7 mouse cellular contexts compared by ENCODE assay signal in genomic region chr17:11067704-11068475, GRCm38 (mm10).
DNase-seq lines count a peak whose midpoint lies in the region; ATAC-seq and TF ChIP-seq lines count a peak whose summit lies in the region.

No protein-coding gene starts in this region.

- no peaks in the 10 kb centered on the region for H3K79me2 ChIP-seq in heart, adult 2 months (replicated peaks; ENCODE audit: control insufficient read depth, insufficient read depth, low read length)

- H3K4me2 ChIP-seq in limb, embryonic 14.5 days (replicated peaks; ENCODE audit: low read depth, low read length, severe bottlenecking) = peak overlapping the region; percentile 27

- DNase-seq in adrenal gland, postnatal 36 days = peak; percentile 21 to 51
- DNase-seq in embryonic facial prominence, embryonic 10.5 days (ENCODE audit: low spot score) = peak; percentile 77
- peak; percentile 44 to 53 for DNase-seq in heart, adult 2 months
- DNase-seq in kidney, adult 18-20 months = peak; percentile 34
- DNase-seq in limb, embryonic 14.5 days (ENCODE audit: low spot score) = peak; percentile 70
- DNase-seq in neural tube, embryonic 10.5 days (ENCODE audit: extremely low spot score, low spot score) = peak; percentile 71
- DNase-seq in urinary bladder, postnatal 36 days (ENCODE audit: low spot score in 2 of 2) = peak; percentile 23 to 34

- TF ChIP-seq CTCF in heart, adult 2 months (IDR thresholded peaks at IDR 0.05) = peak; percentile 76

- TF ChIP-seq EP300 in heart, adult 2 months (IDR thresholded peaks at IDR 0.05; ENCODE audit: insufficient read depth, low read depth, low read length) = no peak

- peak overlapping the region; percentile 81 for H3K27ac ChIP-seq in embryonic facial prominence, embryonic 10.5 days (replicated peaks)
- H3K27ac ChIP-seq in heart, adult 2 months = no peak overlapping the region
- no peak overlapping the region for H3K27ac ChIP-seq in limb, embryonic 14.5 days (replicated peaks; ENCODE audit: low read depth, low read length)

- 3% methylated on average over 14 of the region's 14 CpGs for WGBS in embryonic facial prominence, embryonic 10.5 days
- WGBS in heart, adult 2 months = 27% methylated on average over 14 of the region's 14 CpGs
- 10% methylated on average over 14 of the region's 14 CpGs for WGBS in limb, embryonic 14.5 days

- peak; percentile 55; the same call in 1 of the 2 replicates for ATAC-seq in limb, embryonic 14.5 days (ENCODE audit: low FRiP score, low read depth)

- H3K27me3 ChIP-seq in embryonic facial prominence, embryonic 10.5 days (replicated peaks; ENCODE audit: low read depth, poor library complexity, severe bottlenecking) = peaks cover 5% of the 10 kb centered on the region; the same call in 1 of the 2 replicates
- H3K27me3 ChIP-seq in heart, adult 2 months (ENCODE audit: control insufficient read depth, insufficient read depth, low read length) = no peaks in the 10 kb centered on the region
- no peaks in the 10 kb centered on the region for H3K27me3 ChIP-seq in limb, embryonic 14.5 days (ENCODE audit: control insufficient read depth, insufficient read depth, low read length)

- intact Hi-C loops in heart, adult 2 months (cut with DNase I) = loop anchor here (5.0 kb wide), 2 partner anchors 316 to 1896 kb away; no protein-coding TSS in a partner anchor

- H3K9me3 ChIP-seq in embryonic facial prominence, embryonic 10.5 days = no peaks in the 10 kb centered on the region
- H3K9me3 ChIP-seq in limb, embryonic 14.5 days (ENCODE audit: control insufficient read depth, low read length) = no peaks in the 10 kb centered on the region

- peak overlapping the region; percentile 43 for H3K4me3 ChIP-seq in embryonic facial prominence, embryonic 10.5 days
- H3K4me3 ChIP-seq in heart, adult 2 months = no peak overlapping the region
- H3K4me3 ChIP-seq in limb, embryonic 14.5 days (replicated peaks; ENCODE audit: low read length) = no peak overlapping the region

- no peak overlapping the region for H3K9ac ChIP-seq in heart, adult 2 months (ENCODE audit: low read depth, low read length)
- H3K9ac ChIP-seq in limb, embryonic 14.5 days (ENCODE audit: low read depth, low read length, severe bottlenecking) = no peak overlapping the region

- no peaks in the 10 kb centered on the region for H3K36me3 ChIP-seq in embryonic facial prominence, embryonic 10.5 days (replicated peaks)
- H3K36me3 ChIP-seq in heart, adult 2 months (ENCODE audit: control insufficient read depth, insufficient read depth, low read length) = no peaks in the 10 kb centered on the region
- H3K36me3 ChIP-seq in limb, embryonic 14.5 days (ENCODE audit: control insufficient read depth, insufficient read depth, low read length) = no peaks in the 10 kb centered on the region

- H3K4me1 ChIP-seq in embryonic facial prominence, embryonic 10.5 days = peaks cover 17% of the 10 kb centered on the region
- no peaks in the 10 kb centered on the region for H3K4me1 ChIP-seq in heart, adult 2 months (ENCODE audit: control insufficient read depth, insufficient read depth, low read length)
- peaks cover 9% of the 10 kb centered on the region; the same call in 1 of the 2 replicates for H3K4me1 ChIP-seq in limb, embryonic 14.5 days (ENCODE audit: control insufficient read depth, insufficient read depth, low read length)

- TF ChIP-seq POLR2A in heart, adult 2 months (IDR thresholded peaks at IDR 0.05; ENCODE audit: insufficient read depth, low read depth, low read length) = no peak
- TF ChIP-seq POLR2A in limb, embryonic 14.5 days (IDR thresholded peaks at IDR 0.05; ENCODE audit: borderline replicate concordance, extremely low read depth, insufficient read depth, insufficient read length) = no peak
